In genomic region chr7:139898606-139899005, GRCm38 (mm10) we compare ENCODE assay signal across 31 mouse cellular contexts. TPM values are rescaled to one million over a fixed set of nuclear protein-coding genes. Genes with fewer than 3 reads are reported as not detected.
DNase-seq lines count a peak whose midpoint lies in the region; ATAC-seq lines count a peak whose summit lies in the region.
"Had no signal": no experiment of that assay in that cellular context is flagged by ENCODE, and none has a peak within 500 bp of the region (broad histone marks: within the 10 kb centered on the region; RNA-seq: fewer than 3 reads in every experiment).

No protein-coding gene starts in this region.

- H3K9me3 ChIP-seq in midbrain, embryonic 11.5 days (ENCODE audit: control insufficient read depth, low read length), result no peaks in the 10 kb centered on the region
- no peaks in the 10 kb centered on the region for H3K9me3 ChIP-seq in midbrain, embryonic 10.5 days (replicated peaks)
- H3K9me3 ChIP-seq: embryonic facial prominence, embryonic 10.5 days; embryonic facial prominence, embryonic 13.5 days; forebrain, embryonic 12.5 days; forebrain, embryonic 15.5 days; heart, embryonic 12.5 days; heart, embryonic 15.5 days; hindbrain, embryonic 10.5 days; hindbrain, embryonic 13.5 days; intestine, embryonic 15.5 days had no signal

- H3K27me3 ChIP-seq in midbrain, embryonic 11.5 days (ENCODE audit: control insufficient read depth, insufficient read depth, low read length), result peaks cover 24% of the 10 kb centered on the region
- peaks cover 56% of the 10 kb centered on the region for H3K27me3 ChIP-seq in midbrain, embryonic 10.5 days (ENCODE audit: low read depth, poor library complexity, severe bottlenecking)

- H3K4me2 ChIP-seq in midbrain, embryonic 11.5 days, result no peak overlapping the region
- H3K4me2 ChIP-seq: embryonic facial prominence, embryonic 13.5 days; forebrain, embryonic 12.5 days; forebrain, embryonic 15.5 days; heart, embryonic 12.5 days; heart, embryonic 15.5 days; hindbrain, embryonic 13.5 days; intestine, embryonic 15.5 days had no signal

- H3K4me1 ChIP-seq in midbrain, embryonic 11.5 days (ENCODE audit: control insufficient read depth, insufficient read depth, low read length), result no peaks in the 10 kb centered on the region
- peaks cover 13% of the 10 kb centered on the region for H3K4me1 ChIP-seq in midbrain, embryonic 10.5 days

- no peaks in the 10 kb centered on the region for H3K36me3 ChIP-seq in midbrain, embryonic 11.5 days (ENCODE audit: control insufficient read depth, insufficient read depth, low read length)
- no peaks in the 10 kb centered on the region for H3K36me3 ChIP-seq in midbrain, embryonic 10.5 days
- H3K36me3 ChIP-seq: embryonic facial prominence, embryonic 10.5 days; embryonic facial prominence, embryonic 13.5 days; forebrain, embryonic 12.5 days; forebrain, embryonic 15.5 days; heart, embryonic 12.5 days; heart, embryonic 15.5 days; hindbrain, embryonic 10.5 days; intestine, embryonic 15.5 days had no signal

- 86% methylated on average over 2 of the region's 2 CpGs for WGBS in midbrain, embryonic 11.5 days
- WGBS in midbrain, embryonic 10.5 days, result 82% methylated on average over 2 of the region's 2 CpGs

- H3K4me3 ChIP-seq in midbrain, embryonic 11.5 days (ENCODE audit: low read depth, low read length), result no peak overlapping the region
- H3K4me3 ChIP-seq in midbrain, embryonic 10.5 days, result no peak overlapping the region
- H3K4me3 ChIP-seq: embryonic facial prominence, embryonic 10.5 days; embryonic facial prominence, embryonic 13.5 days; erythroblast, embryonic 14.5 days; forebrain, embryonic 12.5 days; forebrain, embryonic 15.5 days; heart, embryonic 12.5 days; heart, embryonic 15.5 days; hindbrain, embryonic 10.5 days; hindbrain, embryonic 13.5 days; intestine, embryonic 15.5 days had no signal

- ATAC-seq in midbrain, embryonic 11.5 days (ENCODE audit: low FRiP score), result no peak
- ATAC-seq in megakaryocyte-erythroid progenitor cell, adult 5-6 weeks (replicated peaks; ENCODE audit: low FRiP score, low TSS enrichment, poor library complexity, severe bottlenecking), result no peak
- ATAC-seq: CD4-positive, CD25-positive, alpha-beta regulatory T cell, adult 4 months; forebrain, embryonic 15.5 days; hindbrain, embryonic 16.5 days; intestine, embryonic 15.5 days had no signal

- DNase-seq in cerebellum, adult 8-10 months, result peak; percentile 54
- DNase-seq in cerebellum, adult 11 months, result no peak
- peak; percentile 65 for DNase-seq in midbrain, embryonic 11.5 days (ENCODE audit: low spot score, missing footprints)
- no peak for DNase-seq in midbrain, embryonic 10.5 days (ENCODE audit: low spot score)
- peak; percentile 70 for DNase-seq in cerebellum, adult 9-11 months
- DNase-seq: adrenal gland, adult 2 months; adrenal gland, postnatal 14 days; embryo, embryonic 11 days; gastrocnemius, postnatal 25 days; heart, adult 18-20 months; heart, postnatal 10 days; heart, postnatal 36 days had no signal

- no peak overlapping the region for H3K9ac ChIP-seq in midbrain, embryonic 11.5 days (ENCODE audit: low read length)
- H3K9ac ChIP-seq: embryonic facial prominence, embryonic 13.5 days; forebrain, embryonic 12.5 days; forebrain, embryonic 15.5 days; heart, embryonic 12.5 days; heart, embryonic 15.5 days; hindbrain, embryonic 13.5 days; intestine, embryonic 15.5 days had no signal

- H3K27ac ChIP-seq in midbrain, embryonic 11.5 days (ENCODE audit: low read depth, low read length), result no peak overlapping the region
- H3K27ac ChIP-seq in midbrain, embryonic 10.5 days (replicated peaks), result no peak overlapping the region
- H3K27ac ChIP-seq: embryonic facial prominence, embryonic 10.5 days; embryonic facial prominence, embryonic 13.5 days; forebrain, embryonic 12.5 days; forebrain, embryonic 15.5 days; heart, embryonic 15.5 days; hindbrain, embryonic 10.5 days; hindbrain, embryonic 13.5 days; intestine, embryonic 15.5 days had no signal

RNA-seq across cellular contexts. Expression of gene Kndc1, which starts 4.1 kb away (rescaled TPM):
- 0.55 and 0.79 TPM in 2 replicates for polyA plus RNA-seq in midbrain, embryonic 11.5 days (2014; fragmentation: Nextera tagmentation; extraction: Ambion mirVana)
- 0.31 and 0.35 TPM in 2 replicates for polyA plus RNA-seq in midbrain, embryonic 10.5 days (2016; fragmentation: Nextera tagmentation; extraction: Ambion mirVana)
- not detected in 2 replicates for total RNA-seq in megakaryocyte-erythroid progenitor cell, adult 5-6 weeks (2014; fragmentation: Nextera tagmentation)
- total RNA-seq in megakaryocyte-erythroid progenitor cell, adult 5-6 weeks (2017), result not detected in 2 replicates
- total RNA-seq: gastrocnemius, postnatal 25 days; heart, postnatal 10 days; heart, postnatal 36 days; MEL had no signal
- polyA plus RNA-seq: C2C12; erythroblast, embryonic 14.5 days had no signal

RNA-seq across cellular contexts. Expression of gene Utf1, which starts 45.0 kb away (rescaled TPM):
- polyA plus RNA-seq in midbrain, embryonic 11.5 days (2014; fragmentation: Nextera tagmentation; extraction: Ambion mirVana), result not detected in 2 replicates
- polyA plus RNA-seq in midbrain, embryonic 10.5 days (2016; fragmentation: Nextera tagmentation; extraction: Ambion mirVana), result 0.16 TPM in 1 of 2 replicates, not detected in the other
- total RNA-seq in megakaryocyte-erythroid progenitor cell, adult 5-6 weeks (2014; fragmentation: Nextera tagmentation), result not detected in 2 replicates
- not detected in 2 replicates for total RNA-seq in megakaryocyte-erythroid progenitor cell, adult 5-6 weeks (2017)
- total RNA-seq: adrenal gland, adult 2 months; adrenal gland, postnatal 14 days; adrenal gland, postnatal 4 days; gastrocnemius, adult 8-10 months; gastrocnemius, postnatal 25 days; heart, adult 18-20 months; heart, postnatal 10 days; heart, postnatal 36 days; MEL had no signal
- polyA plus RNA-seq: brain, embryonic 14.5 days; C2C12; erythroblast, embryonic 14.5 days; forebrain, embryonic 12.5 days; forebrain, embryonic 15.5 days; gonadal fat pad, adult 2 months; heart, embryonic 12.5 days; heart, embryonic 15.5 days; hindbrain, embryonic 10.5 days; hindbrain, embryonic 13.5 days; hindbrain, embryonic 16.5 days; intestine, embryonic 15.5 days had no signal

Comparison
In these comparisons a context has a peak if more than half of its experiments do, and no peak if none do; other contexts are left out.
1. DNase-seq: peak in cerebellum, adult 8-10 months (single experiment), midbrain, embryonic 11.5 days (single experiment) and cerebellum, adult 9-11 months (single experiment); none in cerebellum, adult 11 months (single experiment) and midbrain, embryonic 10.5 days (single experiment).